Mouse (Mus musculus): ENCODE data around the gene Glipr1. TPM values are rescaled to one million over a fixed set of nuclear protein-coding genes. Genes with fewer than 3 reads are reported as not detected.

Glipr1 gene
- polyA plus RNA-seq, 1 experiment from 2014 or later, result 7.8 TPM

DNA sequence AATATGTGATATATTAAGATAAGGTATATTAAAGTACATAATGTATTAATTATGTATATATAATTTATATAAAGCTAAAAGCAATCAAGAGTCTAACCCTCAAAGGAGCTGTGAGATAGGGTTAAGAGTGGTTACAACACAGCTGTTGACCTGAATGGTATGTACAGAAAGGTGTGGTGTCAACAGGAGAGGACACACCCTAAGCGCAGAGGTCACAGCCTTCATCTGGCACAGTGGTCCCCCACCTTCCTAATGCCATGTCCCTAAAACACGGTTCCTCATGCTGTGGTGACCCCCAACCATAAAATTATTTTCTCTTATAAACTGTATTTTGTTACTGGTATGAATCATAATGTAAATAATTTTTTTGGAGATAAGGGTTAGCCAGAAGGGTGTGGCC, 1.1 kb downstream of the Glipr1 start:
- Histone ChIP-seq H3K36me3 (ENCODE audit: control insufficient read depth, insufficient read depth, low read length) (no peaks in the 10 kb centered on the region), H3K27ac (ENCODE audit: low read depth, low read length) (no peak overlapping the region), H3K4me1 (replicated peaks; ENCODE audit: control insufficient read depth, insufficient read depth, low read length) (peaks cover 12% of the 10 kb centered on the region), H3K27me3 (replicated peaks; ENCODE audit: control insufficient read depth, insufficient read depth, low read length) (no peaks in the 10 kb centered on the region), H3K9ac (ENCODE audit: low read depth, low read length) (no peak overlapping the region), H3K9me3 (ENCODE audit: control insufficient read depth, low read length) (no peaks in the 10 kb centered on the region), H3K4me2 (no peak overlapping the region), H3K4me3 (ENCODE audit: low read depth, low read length) (no peak overlapping the region)
- ATAC-seq (replicated peaks; ENCODE audit: low FRiP score) (peak; percentile 28; the same call in 1 of the 2 replicates), DNase-seq (ENCODE audit: low spot score) (no peak)
- WGBS, result 78% methylated on average over 2 of the region's 2 CpGs

DNA sequence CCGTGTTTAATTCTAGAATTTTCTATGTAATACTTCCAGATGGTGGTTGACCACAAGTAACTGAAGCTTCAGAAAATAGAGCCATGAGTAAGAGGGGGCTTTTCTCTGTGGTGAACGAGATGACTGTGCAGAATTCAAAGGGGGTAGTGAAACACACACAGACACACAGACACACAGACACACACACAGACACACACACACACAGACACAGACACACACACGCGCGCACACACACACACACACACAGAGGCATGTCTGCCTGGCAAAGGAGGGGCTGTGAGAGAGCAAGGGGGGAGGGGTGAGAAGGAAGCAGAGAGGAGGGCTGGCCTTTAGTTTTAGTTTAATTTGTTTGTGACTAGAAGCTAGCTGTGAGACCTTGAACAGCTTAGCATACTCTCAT, 1.9 kb downstream of the Glipr1 start:
- Histone ChIP-seq H3K9me3 (ENCODE audit: control insufficient read depth, low read length) (no peaks in the 10 kb centered on the region), H3K4me1 (replicated peaks; ENCODE audit: control insufficient read depth, insufficient read depth, low read length) (peaks cover 12% of the 10 kb centered on the region), H3K27me3 (replicated peaks; ENCODE audit: control insufficient read depth, insufficient read depth, low read length) (no peaks in the 10 kb centered on the region), H3K36me3 (ENCODE audit: control insufficient read depth, insufficient read depth, low read length) (no peaks in the 10 kb centered on the region), H3K4me3 (ENCODE audit: low read depth, low read length) (no peak overlapping the region), H3K9ac (ENCODE audit: low read depth, low read length) (no peak overlapping the region), H3K4me2 (no peak overlapping the region), H3K27ac (ENCODE audit: low read depth, low read length) (no peak overlapping the region)
- ATAC-seq (replicated peaks; ENCODE audit: low FRiP score), result peak; percentile 27; the same call in 1 of the 2 replicates
- WGBS, result 53% methylated on average over 5 of the region's 5 CpGs
- no peak for DNase-seq (ENCODE audit: low spot score)

DNA sequence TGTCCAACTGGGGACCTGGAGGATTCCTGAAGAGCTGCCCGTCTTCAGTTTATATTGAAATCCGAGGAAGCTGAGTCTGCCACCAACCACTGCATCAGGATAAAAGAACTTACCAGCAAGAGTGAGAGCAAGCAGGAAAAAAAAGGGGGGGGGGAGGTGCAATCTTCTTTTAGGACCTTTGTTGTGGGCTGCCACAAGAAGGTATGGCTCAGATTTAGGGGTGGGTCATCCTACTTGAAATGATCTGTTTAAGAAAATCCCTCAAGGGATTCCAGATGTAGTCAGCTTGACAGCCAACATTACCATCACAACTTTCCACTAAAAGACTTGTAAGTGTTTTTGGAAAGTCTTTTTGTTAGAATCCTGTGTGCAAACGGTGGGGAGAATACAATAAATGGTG, 2.7 kb downstream of the Glipr1 start:
- 59% methylated on average over 3 of the region's 3 CpGs for WGBS
- no peaks in the 10 kb centered on the region for H3K36me3 ChIP-seq (ENCODE audit: control insufficient read depth, insufficient read depth, low read length)
- no peak overlapping the region for H3K9ac ChIP-seq (ENCODE audit: low read depth, low read length)
- peaks cover 12% of the 10 kb centered on the region for H3K4me1 ChIP-seq (replicated peaks; ENCODE audit: control insufficient read depth, insufficient read depth, low read length)
- no peak overlapping the region for H3K4me3 ChIP-seq (ENCODE audit: low read depth, low read length)
- no peak for ATAC-seq (replicated peaks; ENCODE audit: low FRiP score)
- H3K9me3 ChIP-seq (ENCODE audit: control insufficient read depth, low read length), result no peaks in the 10 kb centered on the region
- no peak for DNase-seq (ENCODE audit: low spot score)
- no peak overlapping the region for H3K4me2 ChIP-seq
- no peaks in the 10 kb centered on the region for H3K27me3 ChIP-seq (replicated peaks; ENCODE audit: control insufficient read depth, insufficient read depth, low read length)
- H3K27ac ChIP-seq (ENCODE audit: low read depth, low read length), result no peak overlapping the region

DNA sequence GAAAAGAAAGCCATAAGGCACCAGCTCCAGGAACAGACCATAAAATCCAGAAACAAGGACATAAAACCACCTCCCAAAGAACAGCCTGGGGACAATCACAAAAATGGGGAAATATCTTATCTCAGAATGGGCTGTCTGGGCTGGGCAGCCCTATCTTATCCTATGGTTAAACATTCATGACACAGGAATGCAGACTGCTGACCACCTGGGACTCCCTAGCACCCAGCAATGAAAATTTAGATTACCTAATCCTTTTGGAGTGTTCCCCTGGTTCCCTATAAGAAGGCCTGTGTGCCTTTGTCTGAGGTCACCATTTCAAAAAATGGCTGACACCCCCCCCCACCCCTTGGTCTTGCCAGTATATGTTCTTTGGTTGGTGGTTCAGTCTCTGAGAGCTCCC, 4.8 kb downstream of the Glipr1 start:
- DNase-seq (ENCODE audit: low spot score), result no peak
- Histone ChIP-seq H3K27ac (ENCODE audit: low read depth, low read length) (no peak overlapping the region), H3K4me3 (ENCODE audit: low read depth, low read length) (no peak overlapping the region), H3K9ac (ENCODE audit: low read depth, low read length) (no peak overlapping the region), H3K4me2 (no peak overlapping the region), H3K9me3 (ENCODE audit: control insufficient read depth, low read length) (no peaks in the 10 kb centered on the region), H3K27me3 (replicated peaks; ENCODE audit: control insufficient read depth, insufficient read depth, low read length) (no peaks in the 10 kb centered on the region), H3K36me3 (ENCODE audit: control insufficient read depth, insufficient read depth, low read length) (no peaks in the 10 kb centered on the region), H3K4me1 (replicated peaks; ENCODE audit: control insufficient read depth, insufficient read depth, low read length) (peaks cover 8% of the 10 kb centered on the region; the same call in 1 of the 2 replicates)
- no peak for ATAC-seq (replicated peaks; ENCODE audit: low FRiP score)

DNA sequence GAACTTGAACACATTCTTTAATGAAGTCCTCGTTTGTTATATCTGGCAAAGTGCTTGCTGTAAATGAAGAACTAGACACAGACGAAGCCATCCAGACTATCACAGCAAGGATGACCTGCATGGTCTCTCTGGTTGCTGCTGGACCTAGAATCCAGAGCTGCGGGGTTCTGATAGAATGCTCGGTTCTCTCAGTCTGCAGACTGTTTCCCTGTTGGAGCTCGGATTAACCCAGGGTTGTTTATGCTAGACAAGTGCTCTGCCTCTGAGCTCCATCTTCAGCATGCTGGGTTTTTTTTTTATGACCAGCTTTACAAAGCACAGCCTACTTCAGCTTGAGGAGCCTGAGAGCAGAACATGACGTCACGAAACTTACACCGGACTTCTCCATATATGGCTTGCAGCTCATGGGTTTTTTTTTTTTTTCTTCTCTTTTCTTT, 5.5 kb downstream of the Glipr1 start:
- peak overlapping the region; percentile 2; the same call in 1 of the 2 replicates for H3K4me2 ChIP-seq

DNA sequence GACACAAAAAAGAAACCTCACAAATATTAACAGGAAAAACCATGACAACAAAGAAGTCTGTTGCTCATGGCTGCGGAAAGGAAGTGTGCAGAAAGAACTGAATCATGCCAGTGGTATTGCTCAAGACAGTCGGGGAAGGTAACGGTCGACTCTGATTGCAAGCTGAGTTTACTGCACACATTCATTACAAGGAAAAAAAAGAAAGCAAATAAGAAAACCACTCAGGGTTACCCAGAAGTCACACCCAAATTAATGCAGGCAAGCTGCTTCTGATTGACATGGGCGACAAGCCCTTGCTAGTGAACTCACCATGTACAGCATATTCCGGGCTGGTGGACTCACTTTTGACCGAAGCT, 5.9 kb downstream of the Glipr1 start:
- H3K9me3 ChIP-seq (ENCODE audit: control insufficient read depth, low read length), result no peaks in the 10 kb centered on the region
- H3K36me3 ChIP-seq (ENCODE audit: control insufficient read depth, insufficient read depth, low read length), result no peaks in the 10 kb centered on the region
- H3K4me2 ChIP-seq, result peak overlapping the region; percentile 2; the same call in 1 of the 2 replicates
- 69% methylated on average over 7 of the region's 7 CpGs for WGBS
- H3K4me1 ChIP-seq (replicated peaks; ENCODE audit: control insufficient read depth, insufficient read depth, low read length), result no peaks in the 10 kb centered on the region
- no peaks in the 10 kb centered on the region for H3K27me3 ChIP-seq (replicated peaks; ENCODE audit: control insufficient read depth, insufficient read depth, low read length)
- no peak for DNase-seq (ENCODE audit: low spot score)
- ATAC-seq (replicated peaks; ENCODE audit: low FRiP score), result no peak
- H3K27ac ChIP-seq (ENCODE audit: low read depth, low read length), result no peak overlapping the region
- no peak overlapping the region for H3K4me3 ChIP-seq (ENCODE audit: low read depth, low read length)
- no peak overlapping the region for H3K9ac ChIP-seq (ENCODE audit: low read depth, low read length)

More for the DNA sequence above, 5.5 kb downstream of the Glipr1 start:
- WGBS, result 63% methylated on average over 8 of the region's 8 CpGs
- Histone ChIP-seq H3K9ac (ENCODE audit: low read depth, low read length) (no peak overlapping the region), H3K27ac (ENCODE audit: low read depth, low read length) (no peak overlapping the region), H3K4me1 (replicated peaks; ENCODE audit: control insufficient read depth, insufficient read depth, low read length) (peaks cover 1% of the 10 kb centered on the region; the same call in 1 of the 2 replicates), H3K27me3 (replicated peaks; ENCODE audit: control insufficient read depth, insufficient read depth, low read length) (no peaks in the 10 kb centered on the region), H3K4me3 (ENCODE audit: low read depth, low read length) (no peak overlapping the region), H3K9me3 (ENCODE audit: control insufficient read depth, low read length) (no peaks in the 10 kb centered on the region), H3K36me3 (ENCODE audit: control insufficient read depth, insufficient read depth, low read length) (no peaks in the 10 kb centered on the region)
- no peak for DNase-seq (ENCODE audit: low spot score)
- ATAC-seq (replicated peaks; ENCODE audit: low FRiP score), result no peak

DNA sequence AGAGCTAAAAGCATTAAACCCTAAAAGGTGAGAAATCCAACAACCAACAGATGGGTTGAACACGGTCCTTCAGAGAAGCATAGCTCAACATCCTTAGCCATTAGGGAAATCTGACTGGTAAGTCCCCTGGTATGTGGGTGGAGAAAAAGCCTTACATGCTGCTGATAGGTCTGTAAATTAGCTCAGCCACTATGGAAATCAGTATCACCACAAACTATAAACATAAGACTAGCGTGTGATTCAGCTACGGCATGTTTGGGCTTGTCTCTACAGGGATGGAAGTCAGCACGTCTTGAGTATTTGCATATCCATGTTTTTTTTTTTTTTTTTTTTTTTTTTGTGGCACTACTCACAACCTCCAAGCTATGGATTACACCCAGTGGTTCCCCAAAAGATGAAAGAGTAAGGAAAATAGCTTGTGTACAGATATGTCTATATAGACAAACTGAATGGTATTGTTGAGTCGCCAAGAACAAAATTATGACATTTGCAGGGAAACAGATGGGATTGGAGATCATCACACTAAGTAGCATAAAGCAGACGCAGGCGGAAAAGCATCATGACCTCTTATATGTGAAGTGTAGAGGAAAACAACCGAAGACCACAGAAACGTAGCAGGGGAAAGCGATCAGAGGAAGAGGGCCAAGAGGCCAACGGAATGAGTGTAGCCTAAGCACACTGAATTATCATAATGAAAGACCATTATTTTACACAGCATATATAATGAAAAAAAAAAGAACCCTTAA, 6.5 kb downstream of the Glipr1 start:
- no peaks in the 10 kb centered on the region for H3K27me3 ChIP-seq (replicated peaks; ENCODE audit: control insufficient read depth, insufficient read depth, low read length)
- 76% methylated on average over 11 of the region's 11 CpGs for WGBS
- no peak overlapping the region for H3K9ac ChIP-seq (ENCODE audit: low read depth, low read length)
- no peaks in the 10 kb centered on the region for H3K36me3 ChIP-seq (ENCODE audit: control insufficient read depth, insufficient read depth, low read length)
- H3K4me3 ChIP-seq (ENCODE audit: low read depth, low read length), result no peak overlapping the region
- no peaks in the 10 kb centered on the region for H3K4me1 ChIP-seq (replicated peaks; ENCODE audit: control insufficient read depth, insufficient read depth, low read length)
- DNase-seq (ENCODE audit: low spot score), result no peak
- no peak overlapping the region for H3K27ac ChIP-seq (ENCODE audit: low read depth, low read length)
- ATAC-seq (replicated peaks; ENCODE audit: low FRiP score), result no peak
- H3K9me3 ChIP-seq (ENCODE audit: control insufficient read depth, low read length), result no peaks in the 10 kb centered on the region
- H3K4me2 ChIP-seq, result no peak overlapping the region

DNA sequence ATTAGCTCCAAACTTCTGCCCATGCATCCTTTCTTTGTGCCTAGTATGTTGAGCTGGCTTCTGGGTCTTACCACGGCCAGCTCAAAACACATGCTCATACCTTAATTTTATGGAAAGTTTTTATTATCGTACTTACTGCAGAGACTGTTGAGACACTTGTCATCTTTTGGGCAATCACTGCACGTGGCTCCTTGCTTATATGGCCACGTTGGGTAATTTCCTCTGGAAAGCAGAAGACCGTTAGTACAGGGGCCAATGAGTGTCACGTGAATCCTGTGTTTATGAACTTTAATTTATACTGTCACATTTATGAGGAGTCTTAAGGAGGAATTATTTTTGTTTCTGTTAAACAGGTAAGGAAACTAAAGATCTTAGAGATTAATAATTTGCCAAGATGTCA, 16.0 kb downstream of the Glipr1 start:
- Histone ChIP-seq H3K27me3 (replicated peaks; ENCODE audit: control insufficient read depth, insufficient read depth, low read length) (no peaks in the 10 kb centered on the region), H3K9ac (ENCODE audit: low read depth, low read length) (no peak overlapping the region), H3K4me2 (no peak overlapping the region), H3K9me3 (ENCODE audit: control insufficient read depth, low read length) (no peaks in the 10 kb centered on the region), H3K36me3 (ENCODE audit: control insufficient read depth, insufficient read depth, low read length) (peaks cover 23% of the 10 kb centered on the region), H3K27ac (ENCODE audit: low read depth, low read length) (no peak overlapping the region), H3K4me1 (replicated peaks; ENCODE audit: control insufficient read depth, insufficient read depth, low read length) (no peaks in the 10 kb centered on the region), H3K4me3 (ENCODE audit: low read depth, low read length) (no peak overlapping the region)
- no peak for DNase-seq (ENCODE audit: low spot score)
- 85% methylated on average over 6 of the region's 6 CpGs for WGBS
- no peak for ATAC-seq (replicated peaks; ENCODE audit: low FRiP score)

DNA sequence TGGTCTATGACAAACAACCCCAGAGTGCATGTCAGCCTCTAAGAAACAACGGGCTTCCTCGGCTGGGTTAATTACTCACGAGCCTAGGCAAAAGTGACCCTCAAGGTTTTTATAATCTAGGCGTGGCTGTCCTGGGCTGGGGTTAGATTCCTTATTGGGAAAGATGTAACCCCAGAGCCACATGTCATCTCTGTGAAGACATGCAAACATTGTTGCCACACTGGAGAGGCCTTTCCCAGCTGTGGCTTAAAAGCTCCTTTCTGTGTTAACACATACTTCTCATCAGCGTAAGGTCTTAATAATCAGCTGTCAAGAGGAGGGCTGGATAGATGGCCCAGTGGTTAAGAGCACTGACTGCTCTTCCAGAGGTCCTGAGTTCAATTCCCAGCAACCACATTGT, 19.4 kb downstream of the Glipr1 start:
- H3K9me3 ChIP-seq (ENCODE audit: control insufficient read depth, low read length), result no peaks in the 10 kb centered on the region
- ATAC-seq (replicated peaks; ENCODE audit: low FRiP score) (no peak), DNase-seq (ENCODE audit: low spot score) (no peak)
- peaks cover 38% of the 10 kb centered on the region for H3K36me3 ChIP-seq (ENCODE audit: control insufficient read depth, insufficient read depth, low read length)
- 91% methylated on average over 5 of the region's 5 CpGs for WGBS
- no peaks in the 10 kb centered on the region for H3K27me3 ChIP-seq (replicated peaks; ENCODE audit: control insufficient read depth, insufficient read depth, low read length)
- H3K4me2 ChIP-seq, result no peak overlapping the region
- no peak overlapping the region for H3K4me3 ChIP-seq (ENCODE audit: low read depth, low read length)
- no peak overlapping the region for H3K9ac ChIP-seq (ENCODE audit: low read depth, low read length)
- no peak overlapping the region for H3K27ac ChIP-seq (ENCODE audit: low read depth, low read length)
- H3K4me1 ChIP-seq (replicated peaks; ENCODE audit: control insufficient read depth, insufficient read depth, low read length), result no peaks in the 10 kb centered on the region

Data from liver, embryonic 11.5 days (tissue).